Mouse (Mus musculus) megakaryocyte, embryonic 14.5 days (primary cell): ENCODE results near the gene Khdc1b. TPM values are rescaled to one million over a fixed set of nuclear protein-coding genes. Genes with fewer than 3 reads are reported as not detected.

Source experiments
- H3K27me3 ChIP-seq: replicated peaks from 2 replicates; pipeline ENCODE3; 2012; ENCODE audit warnings: inconsistent platforms
- H3K36me3 ChIP-seq: replicated peaks from 2 replicates; pipeline ENCODE3; 2012; ENCODE audit warnings: low read length, inconsistent platforms, mixed read lengths
- H3K4me1 ChIP-seq: 2 replicates; pipeline ENCODE4 v1.6.1; 2012; ENCODE audit warnings: inconsistent platforms
- H3K4me3 ChIP-seq: replicated peaks from 2 replicates; pipeline ENCODE3; 2012; ENCODE audit warnings: moderate library complexity, mild to moderate bottlenecking, inconsistent platforms
- H3K9me3 ChIP-seq: 2 replicates; pipeline ENCODE4 v1.6.1; 2012; ENCODE audit warnings: inconsistent platforms
- FLI1 ChIP-seq: IDR thresholded peaks from 2 replicates; pipeline ENCODE4 v1.6.1; 2012; ENCODE audit warnings: low read length, inconsistent platforms, mixed read lengths
- GATA1 ChIP-seq: IDR thresholded peaks from 3 replicates; pipeline ENCODE4 v1.6.1; 2012; ENCODE audit warnings: mixed read lengths, low read length, inconsistent platforms, borderline replicate concordance
- polyA plus RNA-seq: library from polyadenylated mRNA; stranded (reverse); fragments of >175 nt; gene quantifications from 2 replicates; pipeline ENCODE4 v1.2.3, GENCODE M21; 2012; ENCODE audit warnings: low replicate concordance; ENCODE audit not compliant: insufficient read depth

Gene Khdc1b
- polyA plus RNA-seq, 1 experiment = not detected

- TF ChIP-seq FLI1 = no peak
- TF ChIP-seq GATA1 = no peak
- H3K36me3 ChIP-seq = no peaks in the 10 kb centered on the region
- H3K4me3 ChIP-seq = no peak overlapping the region
- H3K4me1 ChIP-seq = no peaks in the 10 kb centered on the region
- no peaks in the 10 kb centered on the region for H3K27me3 ChIP-seq
- no peaks in the 10 kb centered on the region for H3K9me3 ChIP-seq
Observed at GRCm38 (mm10) chr1:21411331-21412196, 28.2 kb downstream of the Khdc1b start.

- Histone ChIP-seq H3K36me3 (no peaks in the 10 kb centered on the region), H3K4me3 (no peak overlapping the region), H3K27me3 (no peaks in the 10 kb centered on the region), H3K9me3 (no peaks in the 10 kb centered on the region), H3K4me1 (no peaks in the 10 kb centered on the region)
- no peak for TF ChIP-seq FLI1
- no peak for TF ChIP-seq GATA1
Observed at GRCm38 (mm10) chr1:21412197-21412555, 28.8 kb downstream of the Khdc1b start.

GRCm38 (mm10) chr1:21419370-21419769 is 36.0 kb downstream of the Khdc1b start:
- TF ChIP-seq FLI1 (no peak), GATA1 (no peak)
- H3K36me3 ChIP-seq = no peaks in the 10 kb centered on the region
- no peaks in the 10 kb centered on the region for H3K9me3 ChIP-seq

GRCm38 (mm10) chr1:21425654-21426053 is 42.3 kb downstream of the Khdc1b start:
- Histone ChIP-seq H3K36me3 (no peaks in the 10 kb centered on the region), H3K9me3 (no peaks in the 10 kb centered on the region), H3K4me3 (no peak overlapping the region), H3K27me3 (no peaks in the 10 kb centered on the region), H3K4me1 (no peaks in the 10 kb centered on the region)
- TF ChIP-seq FLI1 (no peak), GATA1 (no peak)

More at GRCm38 (mm10) chr1:21419370-21419769, 36.0 kb downstream of the Khdc1b start:
- Histone ChIP-seq H3K4me1 (no peaks in the 10 kb centered on the region), H3K27me3 (no peaks in the 10 kb centered on the region), H3K4me3 (no peak overlapping the region)

GRCm38 (mm10) chr1:21428079-21428478 is 44.7 kb downstream of the Khdc1b start:
- Histone ChIP-seq H3K9me3 (no peaks in the 10 kb centered on the region), H3K27me3 (no peaks in the 10 kb centered on the region), H3K4me3 (no peak overlapping the region), H3K4me1 (no peaks in the 10 kb centered on the region), H3K36me3 (no peaks in the 10 kb centered on the region)
- TF ChIP-seq FLI1 (no peak), GATA1 (no peak)

GRCm38 (mm10) chr1:21431666-21432065 is 48.3 kb downstream of the Khdc1b start:
- Histone ChIP-seq H3K4me1 (no peaks in the 10 kb centered on the region), H3K9me3 (no peaks in the 10 kb centered on the region), H3K4me3 (no peak overlapping the region), H3K27me3 (no peaks in the 10 kb centered on the region), H3K36me3 (no peaks in the 10 kb centered on the region)
- no peak for TF ChIP-seq FLI1
- no peak for TF ChIP-seq GATA1

GRCm38 (mm10) chr1:21434853-21435252 is 51.5 kb downstream of the Khdc1b start:
- Histone ChIP-seq H3K27me3 (no peaks in the 10 kb centered on the region), H3K9me3 (no peaks in the 10 kb centered on the region), H3K4me3 (no peak overlapping the region), H3K36me3 (no peaks in the 10 kb centered on the region), H3K4me1 (no peaks in the 10 kb centered on the region)
- TF ChIP-seq GATA1 = no peak
- no peak for TF ChIP-seq FLI1

Other genes starting within 250 kb of the Khdc1b start
- 0.45 TPM in 1 of 2 replicates, not detected in the other for gene Tmem14a, start 165.0 kb upstream of the Khdc1b start, polyA plus RNA-seq
- gene Gsta3, start 143.0 kb upstream of the Khdc1b start, polyA plus RNA-seq = not detected in 2 replicates
- gene Khdc1a, start 33.9 kb upstream of the Khdc1b start, polyA plus RNA-seq = not detected in 2 replicates
- gene Khdc1c, start 15.2 kb upstream of the Khdc1b start, polyA plus RNA-seq = not detected in 2 replicates